Mouse (Mus musculus) liver, embryonic 13.5 days (tissue): Measurements from ENCODE around the gene Prep. TPM values are rescaled to one million over a fixed set of nuclear protein-coding genes. Genes with fewer than 3 reads are reported as not detected.
"Not testable (repeated sequence)": the region's sequence is repeated elsewhere in the genome, so short reads cannot be mapped to it uniquely, and the experiment has no call there.

Experiments
- ATAC-seq: fragments of 200-750 bp; cut with Nextera tagmentation; 2 replicates; pipeline ENCODE4 v1.8.0; 2017; ENCODE audit warnings: low read depth, mild to moderate bottlenecking, moderate number of reproducible peaks, moderate library complexity
- DNase-seq: peaks from one replicate; pipeline ENCODE4 v3.0.0; 2022
- H3K27ac ChIP-seq: fragments of 300-500 bp; sonication (generic); 2 replicates; pipeline ENCODE4 v1.5.1; 2015; ENCODE audit warnings: moderate library complexity, mild to moderate bottlenecking, inconsistent platforms
- H3K27me3 ChIP-seq: fragments of 300-500 bp; sonication (generic); 2 replicates; pipeline ENCODE4 v1.6.1; 2015; ENCODE audit warnings: mild to moderate bottlenecking, inconsistent platforms
- H3K36me3 ChIP-seq: fragments of 300-500 bp; sonication (generic); 2 replicates; pipeline ENCODE4 v1.6.1; 2015; ENCODE audit warnings: mild to moderate bottlenecking, inconsistent platforms
- H3K4me1 ChIP-seq: fragments of 300-500 bp; sonication (generic); replicated peaks from 2 replicates; pipeline ENCODE4 v1.6.1; 2015; ENCODE audit warnings: inconsistent platforms
- H3K4me2 ChIP-seq: fragments of 300-500 bp; sonication (generic); 2 replicates; pipeline ENCODE4 v1.6.1; 2015; ENCODE audit warnings: inconsistent platforms, mild to moderate bottlenecking, moderate library complexity
- H3K4me3 ChIP-seq: fragments of 300-500 bp; sonication (generic); replicated peaks from 2 replicates; pipeline ENCODE4 v1.5.1; 2015; ENCODE audit warnings: mild to moderate bottlenecking, inconsistent platforms
- H3K9ac ChIP-seq: fragments of 300-500 bp; sonication (generic); 2 replicates; pipeline ENCODE4 v1.6.1; 2015; ENCODE audit warnings: mild to moderate bottlenecking, inconsistent platforms
- H3K9me3 ChIP-seq: fragments of 300-500 bp; sonication (generic); replicated peaks from 2 replicates; pipeline ENCODE4 v1.6.1; 2016; ENCODE audit warnings: inconsistent platforms
- WGBS: fragments of 180-500 bp; shearing (Covaris S2); methylation state at CpG from one replicate; pipeline ENCODE4 v1.1.7; 2015; ENCODE audit not compliant: insufficient replicate concordance; 5-methylcytosine and 5-hydroxymethylcytosine counted together
- polyA plus RNA-seq: library from polyadenylated mRNA; unstranded; fragments of >200 nt; fragmentation: Nextera tagmentation; extraction: Ambion mirVana; gene quantifications from 2 replicates; pipeline ENCODE4 v1.2.1, GENCODE M21; 2015

Gene Prep
- polyA plus RNA-seq, 1 experiment from 2014 or later, result 11.8 TPM

DNA sequence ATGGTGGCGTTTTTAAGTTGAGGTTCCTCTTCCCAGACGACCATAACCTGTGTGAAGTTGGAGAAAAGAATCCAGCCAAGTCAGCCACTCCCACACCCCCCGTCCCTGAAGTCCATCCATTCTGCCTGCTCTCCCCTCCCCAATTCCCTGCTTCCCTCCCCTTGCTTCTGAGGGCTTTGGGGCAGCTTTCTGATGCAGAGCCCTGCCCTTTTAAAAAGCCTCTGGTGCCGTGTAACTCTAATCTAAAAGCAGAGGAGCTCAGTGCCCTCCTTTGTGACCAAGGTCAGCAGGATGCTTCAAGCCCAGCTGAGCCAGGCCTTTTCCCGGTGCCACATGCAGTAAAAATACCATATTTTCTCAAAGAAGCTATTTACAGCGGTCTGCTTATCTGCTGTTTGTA is 79.8 kb downstream of the Prep start:
- 40% methylated on average over 6 of the region's 6 CpGs for WGBS
- no peak overlapping the region for H3K27ac ChIP-seq
- no peak overlapping the region for H3K4me3 ChIP-seq
- no peak overlapping the region for H3K9ac ChIP-seq
- ATAC-seq (no peak), DNase-seq (no peak)
- H3K36me3 ChIP-seq, result peaks cover 34% of the 10 kb centered on the region
- peaks cover 13% of the 10 kb centered on the region for H3K4me1 ChIP-seq
- H3K9me3 ChIP-seq, result no peaks in the 10 kb centered on the region
- no peak overlapping the region for H3K4me2 ChIP-seq
- no peaks in the 10 kb centered on the region for H3K27me3 ChIP-seq

DNA sequence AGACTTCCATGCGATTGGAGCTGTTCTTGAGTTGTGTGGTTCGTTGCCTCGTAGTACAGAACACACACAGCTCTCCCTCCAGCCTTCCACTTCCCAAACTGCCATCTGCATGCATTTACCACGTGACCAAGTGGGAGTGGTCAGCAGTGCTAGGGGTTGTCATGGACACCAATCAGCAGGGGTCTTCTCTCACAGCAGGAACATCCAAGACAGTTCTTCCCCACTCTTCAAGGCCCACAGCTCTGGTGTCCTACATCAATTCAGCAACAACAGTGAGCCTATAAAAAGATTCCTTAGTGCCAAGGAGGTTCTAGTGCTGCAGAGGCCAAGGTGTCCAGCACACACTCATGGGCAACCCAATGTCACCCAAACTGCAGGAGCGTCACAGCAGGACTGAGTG is 84.1 kb downstream of the Prep start:
- ATAC-seq (no peak), DNase-seq (no peak)
- H3K4me3 ChIP-seq, result no peak overlapping the region
- H3K4me2 ChIP-seq, result no peak overlapping the region
- H3K27me3 ChIP-seq, result no peaks in the 10 kb centered on the region
- H3K9ac ChIP-seq, result no peak overlapping the region
- 71% methylated on average over 5 of the region's 5 CpGs for WGBS
- peaks cover 73% of the 10 kb centered on the region for H3K36me3 ChIP-seq
- no peaks in the 10 kb centered on the region for H3K9me3 ChIP-seq
- no peak overlapping the region for H3K27ac ChIP-seq
- peaks cover 10% of the 10 kb centered on the region for H3K4me1 ChIP-seq

DNA sequence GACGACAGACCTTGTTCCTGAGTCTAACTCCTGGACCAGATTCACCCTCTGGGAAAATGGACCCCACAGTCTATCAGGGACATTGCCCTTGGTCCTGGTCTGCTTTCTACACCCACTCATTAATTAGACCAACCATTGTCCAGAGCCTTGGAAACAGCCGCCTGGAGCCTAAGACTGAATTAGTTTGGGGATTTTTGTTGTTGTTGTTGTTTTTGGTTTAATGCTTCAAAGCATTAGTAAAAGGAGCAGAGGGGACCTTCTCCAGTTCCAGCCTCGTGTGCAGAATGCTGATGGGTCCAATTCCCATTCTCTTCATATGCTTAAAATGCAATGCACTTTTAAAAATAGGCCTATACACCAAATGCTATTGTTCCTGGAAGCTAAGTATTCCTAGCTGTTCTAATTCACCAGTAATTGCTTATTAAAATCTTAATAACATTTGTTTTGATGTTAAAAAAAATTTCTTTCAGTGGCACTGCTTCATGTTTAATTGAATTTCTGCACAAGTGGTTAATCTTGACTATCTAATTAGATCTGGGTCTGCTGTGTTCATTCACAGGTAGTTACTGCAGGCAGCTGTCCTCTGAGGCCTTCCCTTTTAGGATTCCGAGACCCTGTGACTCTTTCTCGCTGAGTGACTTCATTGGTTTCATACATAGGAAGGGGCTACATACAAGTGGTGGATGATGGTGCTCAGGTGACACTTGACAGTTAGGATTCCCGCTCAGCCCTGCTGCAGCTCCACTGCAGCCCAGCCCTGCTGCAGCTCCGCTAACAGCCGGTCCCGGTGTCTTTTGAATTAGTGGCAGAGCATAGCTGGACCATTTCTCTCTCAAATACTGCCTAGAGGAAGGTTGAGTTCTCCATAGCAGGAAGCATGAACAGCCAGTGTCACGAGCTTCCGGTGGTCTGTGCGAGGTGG is 85.0 kb downstream of the Prep start:
- DNase-seq, result no peak
- Histone ChIP-seq H3K9ac (no peak overlapping the region), H3K9me3 (no peaks in the 10 kb centered on the region), H3K27me3 (no peaks in the 10 kb centered on the region), H3K4me1 (peaks cover under 1% of the 10 kb centered on the region; the same call in 1 of the 2 replicates), H3K4me3 (no peak overlapping the region), H3K4me2 (no peak overlapping the region), H3K27ac (no peak overlapping the region), H3K36me3 (peaks cover 74% of the 10 kb centered on the region)
- ATAC-seq, result no peak
- 80% methylated on average over 12 of the region's 12 CpGs for WGBS

DNA sequence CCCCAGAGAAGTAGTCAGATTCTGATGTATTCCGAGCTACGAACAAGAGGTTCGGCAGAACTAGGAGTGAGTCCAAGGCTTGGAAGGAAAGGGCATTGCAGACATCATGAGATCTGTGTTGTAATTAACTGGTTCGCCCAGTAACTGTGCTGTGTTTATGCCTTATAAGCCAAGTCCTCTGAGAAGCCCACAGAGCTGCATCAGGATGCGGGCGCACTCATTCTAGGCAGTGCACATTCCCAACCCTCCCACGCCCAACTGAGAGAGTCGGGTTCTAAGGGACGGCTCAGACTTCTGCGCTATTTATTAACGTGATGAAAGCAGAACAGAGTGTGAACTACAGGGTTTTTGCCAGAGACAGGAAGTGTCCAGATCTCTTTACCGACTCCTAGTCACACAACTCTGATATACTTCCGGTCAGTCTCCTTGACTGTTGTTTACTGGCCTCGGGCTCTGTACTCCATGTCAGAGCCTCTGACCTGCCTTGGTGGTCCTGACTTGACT is 87.6 kb downstream of the Prep start:
- Histone ChIP-seq H3K9ac (no peak overlapping the region), H3K4me1 (no peaks in the 10 kb centered on the region), H3K4me3 (no peak overlapping the region), H3K36me3 (peaks cover 78% of the 10 kb centered on the region), H3K9me3 (no peaks in the 10 kb centered on the region), H3K27me3 (no peaks in the 10 kb centered on the region), H3K27ac (no peak overlapping the region), H3K4me2 (no peak overlapping the region)
- whole genome bisulfite sequencing, result 85% methylated on average over 14 of the region's 14 CpGs
- no peak for DNase-seq
- ATAC-seq, result no peak

DNA sequence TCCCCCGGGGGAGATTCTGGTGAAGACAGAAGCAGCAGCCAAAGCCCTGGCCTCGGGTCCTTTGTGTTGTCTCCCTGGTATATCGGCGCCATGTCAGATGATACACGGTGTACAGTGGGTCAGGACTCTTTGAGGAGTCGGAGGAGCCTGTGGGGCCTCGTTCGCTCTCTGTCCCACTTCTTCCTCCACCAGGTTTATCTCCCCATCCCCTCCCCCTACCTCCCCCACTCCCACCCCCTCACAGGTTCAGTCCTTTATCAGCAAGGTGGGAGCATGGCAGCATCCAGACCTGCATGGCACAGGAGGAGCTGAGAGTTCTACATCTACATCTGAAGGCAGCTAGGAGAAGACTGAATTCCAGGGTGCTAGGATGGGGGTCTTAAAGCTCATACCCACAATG is 98.8 kb downstream of the Prep start:
- no peaks in the 10 kb centered on the region for H3K36me3 ChIP-seq
- H3K27me3 ChIP-seq, result no peaks in the 10 kb centered on the region
- H3K4me1 ChIP-seq, result no peaks in the 10 kb centered on the region
- 79% methylated on average over 8 of the region's 8 CpGs for WGBS
- no peak overlapping the region for H3K27ac ChIP-seq
- H3K9ac ChIP-seq, result no peak overlapping the region
- no peak overlapping the region for H3K4me3 ChIP-seq
- no peak overlapping the region for H3K4me2 ChIP-seq
- ATAC-seq, result no peak
- no peak for DNase-seq
- no peaks in the 10 kb centered on the region for H3K9me3 ChIP-seq

DNA sequence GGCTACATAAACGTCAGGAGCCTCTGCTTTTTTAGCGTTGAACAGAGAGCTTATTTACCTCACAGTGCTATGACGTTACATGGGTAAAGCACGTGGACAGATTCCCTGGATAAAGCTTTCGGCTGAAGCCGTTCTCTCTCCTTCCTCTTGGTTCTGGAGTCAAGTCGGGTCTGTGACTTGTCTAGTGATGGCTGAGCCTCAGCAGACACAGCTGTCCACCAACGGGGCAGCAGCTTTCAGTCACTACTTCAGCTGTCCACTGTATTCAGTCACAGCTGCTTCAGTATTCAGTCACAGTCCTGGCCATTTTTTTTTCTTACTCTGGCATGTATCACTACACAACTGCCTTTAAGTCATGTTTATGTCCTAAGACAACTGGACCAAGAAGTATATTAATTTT is 106.9 kb downstream of the Prep start:
- H3K27ac ChIP-seq, result no peak overlapping the region
- no peaks in the 10 kb centered on the region for H3K36me3 ChIP-seq
- no peak overlapping the region for H3K4me2 ChIP-seq
- H3K9ac ChIP-seq, result no peak overlapping the region
- DNase-seq (no peak), ATAC-seq (no peak)
- no peaks in the 10 kb centered on the region for H3K9me3 ChIP-seq
- no peaks in the 10 kb centered on the region for H3K27me3 ChIP-seq
- 68% methylated on average over 8 of the region's 8 CpGs for WGBS
- no peaks in the 10 kb centered on the region for H3K4me1 ChIP-seq
- no peak overlapping the region for H3K4me3 ChIP-seq

DNA sequence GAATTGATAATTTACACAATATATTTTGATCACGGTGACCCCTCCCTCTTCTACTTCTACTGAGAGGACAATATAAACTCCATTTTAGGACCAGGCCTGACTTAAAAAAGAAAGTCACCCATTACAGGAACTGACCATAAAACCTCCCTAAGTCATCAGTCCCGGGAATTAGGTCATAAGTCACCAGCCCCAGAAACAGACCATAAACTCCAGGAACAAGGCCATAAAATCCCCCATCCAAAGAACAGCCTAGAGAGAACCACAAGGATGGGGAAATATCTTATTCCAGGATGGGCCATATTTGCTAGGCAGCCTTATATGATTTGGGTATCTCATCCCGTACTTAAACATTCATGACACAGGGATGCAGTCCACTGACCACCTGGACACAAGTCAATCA is 107.3 kb downstream of the Prep start:
- H3K4me1 ChIP-seq, result no peaks in the 10 kb centered on the region
- 61% methylated on average over 3 of the region's 3 CpGs for WGBS

DNA sequence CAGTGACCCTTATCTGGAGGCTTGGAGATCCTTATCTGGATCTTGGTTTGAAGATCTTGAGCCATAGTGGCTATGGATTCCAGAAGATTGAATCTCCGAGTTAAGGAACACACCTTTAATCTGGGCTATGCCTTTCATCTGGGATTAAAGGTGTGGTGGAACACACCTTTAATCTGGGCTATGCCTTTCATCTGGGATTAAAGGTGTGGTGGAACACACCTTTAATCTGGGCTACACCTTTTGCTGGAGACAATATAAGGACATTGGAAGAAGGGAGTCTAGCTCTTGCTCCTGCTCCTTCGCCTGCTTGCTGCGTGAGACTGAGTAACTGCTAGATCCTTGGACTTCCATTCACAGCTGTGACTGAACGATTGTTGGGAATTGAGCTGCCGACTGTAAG is 110.8 kb downstream of the Prep start, which contains the start of gene Popdc3:
Gene Popdc3, plus strand, starts transcription at position 301 of the 400 bp plus-strand sequence.
- H3K27ac ChIP-seq, H3K4me3 ChIP-seq, H3K9ac ChIP-seq, DNase-seq, H3K9me3 ChIP-seq, H3K4me2 ChIP-seq, ATAC-seq, H3K36me3 ChIP-seq, H3K27me3 ChIP-seq, H3K4me1 ChIP-seq: not testable (repeated sequence)
- WGBS, result 91% methylated on average over 1 of the region's 5 CpGs

More for the DNA sequence above, 107.3 kb downstream of the Prep start:
- H3K4me2 ChIP-seq, result no peak overlapping the region
- no peaks in the 10 kb centered on the region for H3K9me3 ChIP-seq
- H3K27me3 ChIP-seq, result no peaks in the 10 kb centered on the region
- H3K9ac ChIP-seq, result no peak overlapping the region
- no peak overlapping the region for H3K4me3 ChIP-seq
- DNase-seq (no peak), ATAC-seq (no peak)
- H3K27ac ChIP-seq, result no peak overlapping the region
- no peaks in the 10 kb centered on the region for H3K36me3 ChIP-seq

DNA sequence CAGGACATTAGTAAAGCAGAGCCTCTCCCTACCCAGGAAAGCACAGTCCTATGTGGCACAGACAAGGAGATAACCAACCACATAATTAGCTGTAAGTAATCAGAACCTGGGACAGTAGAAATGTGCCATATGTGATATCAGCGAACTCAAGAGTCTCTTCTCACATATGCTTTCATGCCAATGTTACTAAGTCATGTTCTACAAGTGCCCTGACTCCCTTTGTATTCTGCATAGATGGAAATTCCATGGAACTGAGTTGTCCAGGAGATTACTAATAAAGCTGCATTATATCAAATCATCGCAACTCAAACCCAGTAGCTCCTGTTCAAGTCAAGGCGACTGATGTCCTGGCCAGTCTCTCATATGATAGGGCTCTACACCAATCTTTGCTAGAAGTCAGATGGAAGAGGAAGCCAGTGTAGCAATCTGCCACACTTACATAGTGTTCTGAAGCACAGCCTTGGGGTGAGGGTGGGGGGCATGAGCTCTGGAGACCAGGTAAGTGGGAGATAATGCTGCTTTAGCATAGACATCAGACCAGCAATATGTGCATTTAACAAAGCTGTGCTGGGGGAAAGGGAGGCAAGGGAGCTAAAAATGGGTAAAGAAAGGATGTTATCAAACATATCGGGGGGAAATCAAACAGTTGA is 113.8 kb downstream of the Prep start:
- Histone ChIP-seq H3K27ac (no peak overlapping the region), H3K4me1 (no peaks in the 10 kb centered on the region), H3K27me3 (no peaks in the 10 kb centered on the region), H3K4me2 (no peak overlapping the region), H3K36me3 (no peaks in the 10 kb centered on the region), H3K9me3 (no peaks in the 10 kb centered on the region), H3K9ac (no peak overlapping the region), H3K4me3 (no peak overlapping the region)
- 66% methylated on average over 4 of the region's 4 CpGs for WGBS
- no peak for ATAC-seq
- DNase-seq, result no peak

DNA sequence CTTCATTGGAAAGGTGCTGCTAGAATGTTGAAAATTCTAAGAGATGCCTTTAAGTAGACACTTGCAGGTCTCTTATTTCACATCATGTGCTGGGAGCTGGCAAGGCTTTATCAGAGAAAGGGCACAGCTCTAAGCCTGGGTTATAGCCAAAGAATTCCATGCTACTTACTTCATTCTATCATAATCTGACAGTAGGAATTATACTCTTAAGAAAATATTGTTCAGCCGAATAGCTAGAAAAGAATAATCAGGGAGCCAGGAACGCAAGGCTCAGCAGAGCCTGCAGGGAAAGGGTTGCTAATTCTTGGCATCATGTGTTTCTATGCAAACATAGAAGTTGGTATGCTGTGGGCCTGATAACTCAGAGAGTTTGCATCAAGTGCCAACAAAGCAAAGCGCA is 114.3 kb downstream of the Prep start:
- DNase-seq (no peak), ATAC-seq (no peak)

DNA sequence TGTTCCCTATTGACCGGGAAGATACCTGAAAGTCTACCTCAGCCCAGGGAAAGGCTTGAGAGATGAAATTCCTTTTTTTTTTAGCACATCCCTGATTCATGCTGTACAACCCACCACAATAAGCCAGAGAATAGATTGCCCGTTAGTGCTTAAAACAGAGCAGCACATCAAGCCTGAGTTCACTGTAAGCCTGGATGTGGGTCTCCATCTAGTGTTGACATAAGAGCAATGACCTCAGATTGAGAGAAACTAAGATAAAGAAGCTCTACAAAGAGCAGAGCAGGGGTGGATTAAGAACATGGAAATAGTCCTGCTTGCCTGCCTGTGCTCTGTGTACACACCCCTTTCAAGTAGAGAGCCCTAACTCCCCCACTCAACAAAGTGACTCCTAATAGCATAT is 118.5 kb downstream of the Prep start:
- no peak overlapping the region for H3K4me2 ChIP-seq
- no peak overlapping the region for H3K27ac ChIP-seq
- no peak overlapping the region for H3K9ac ChIP-seq
- WGBS, result 77% methylated on average over 2 of the region's 2 CpGs
- no peak for ATAC-seq
- no peak for DNase-seq
- no peak overlapping the region for H3K4me3 ChIP-seq
- no peaks in the 10 kb centered on the region for H3K9me3 ChIP-seq
- H3K36me3 ChIP-seq, result no peaks in the 10 kb centered on the region
- H3K4me1 ChIP-seq, result no peaks in the 10 kb centered on the region
- no peaks in the 10 kb centered on the region for H3K27me3 ChIP-seq

More for the DNA sequence above, 114.3 kb downstream of the Prep start:
- Histone ChIP-seq H3K4me1 (no peaks in the 10 kb centered on the region), H3K27ac (no peak overlapping the region), H3K9me3 (no peaks in the 10 kb centered on the region), H3K4me2 (no peak overlapping the region), H3K36me3 (no peaks in the 10 kb centered on the region), H3K9ac (no peak overlapping the region), H3K27me3 (no peaks in the 10 kb centered on the region), H3K4me3 (no peak overlapping the region)
- WGBS, result 71% methylated on average over 3 of the region's 3 CpGs
